Mouse (Mus musculus): ENCODE measurements around the gene Efnb3. TPM values are rescaled to one million over a fixed set of nuclear protein-coding genes. Genes with fewer than 3 reads are reported as not detected.

Efnb3 gene
- polyA plus RNA-seq, 1 experiment from 2014 or later = 5.5 TPM

Small RNAs within 50 kb of the gene (microRNA-seq; reads per million reads assigned to microRNA genes)
- gene Gm27493 = not detected

Other genes with a start within 250 kb of the Efnb3 start
- 13.9 and 16.4 TPM in 2 replicates for gene Cntrob, start 236.4 kb downstream of the Efnb3 start, polyA plus RNA-seq (2014; fragmentation: Nextera tagmentation; extraction: Ambion mirVana)
- gene Trappc1, start 236.2 kb downstream of the Efnb3 start, polyA plus RNA-seq (2014; fragmentation: Nextera tagmentation; extraction: Ambion mirVana) = 141 and 147 TPM in 2 replicates
- gene Kcnab3, start 233.9 kb downstream of the Efnb3 start, polyA plus RNA-seq (2014; fragmentation: Nextera tagmentation; extraction: Ambion mirVana) = 1.7 TPM in 2 replicates
- gene Rnf227, start 219.7 kb downstream of the Efnb3 start, polyA plus RNA-seq (2014; fragmentation: Nextera tagmentation; extraction: Ambion mirVana) = 15.3 and 16.3 TPM in 2 replicates
- 85.3 and 87.4 TPM in 2 replicates for gene Chd3, start 190.8 kb downstream of the Efnb3 start, polyA plus RNA-seq (2014; fragmentation: Nextera tagmentation; extraction: Ambion mirVana)
- gene Naa38, start 164.7 kb downstream of the Efnb3 start, polyA plus RNA-seq (2014; fragmentation: Nextera tagmentation; extraction: Ambion mirVana) = 158 and 177 TPM in 2 replicates
- 15.0 and 23.5 TPM in 2 replicates for gene Cyb5d1, start 164.6 kb downstream of the Efnb3 start, polyA plus RNA-seq (2014; fragmentation: Nextera tagmentation; extraction: Ambion mirVana)
- gene Tmem88, start 162.0 kb downstream of the Efnb3 start, polyA plus RNA-seq (2014; fragmentation: Nextera tagmentation; extraction: Ambion mirVana) = 30.0 and 30.3 TPM in 2 replicates
- 30.6 and 34.3 TPM in 2 replicates for gene Kdm6b, start 146.5 kb downstream of the Efnb3 start, polyA plus RNA-seq (2014; fragmentation: Nextera tagmentation; extraction: Ambion mirVana)
- gene Dnah2, start 11.1 kb downstream of the Efnb3 start, polyA plus RNA-seq (2014; fragmentation: Nextera tagmentation; extraction: Ambion mirVana) = 1.4 and 2.3 TPM in 2 replicates
- gene Wrap53, start 20.1 kb upstream of the Efnb3 start, polyA plus RNA-seq (2014; fragmentation: Nextera tagmentation; extraction: Ambion mirVana) = 22.1 and 23.1 TPM in 2 replicates
- gene Trp53, start 20.2 kb upstream of the Efnb3 start, polyA plus RNA-seq (2014; fragmentation: Nextera tagmentation; extraction: Ambion mirVana) = 155 and 163 TPM in 2 replicates
- 8.8 and 10.0 TPM in 2 replicates for gene Atp1b2, start 45.7 kb upstream of the Efnb3 start, polyA plus RNA-seq (2014; fragmentation: Nextera tagmentation; extraction: Ambion mirVana)
- not detected in 2 replicates for gene Shbg, start 57.7 kb upstream of the Efnb3 start, polyA plus RNA-seq (2014; fragmentation: Nextera tagmentation; extraction: Ambion mirVana)
- gene Sat2, start 61.8 kb upstream of the Efnb3 start, polyA plus RNA-seq (2014; fragmentation: Nextera tagmentation; extraction: Ambion mirVana) = 17.5 and 18.7 TPM in 2 replicates
- 20.9 and 26.0 TPM in 2 replicates for gene Fxr2, start 72.8 kb upstream of the Efnb3 start, polyA plus RNA-seq (2014; fragmentation: Nextera tagmentation; extraction: Ambion mirVana)
- gene Sox15, start 95.1 kb upstream of the Efnb3 start, polyA plus RNA-seq (2014; fragmentation: Nextera tagmentation; extraction: Ambion mirVana) = 4.1 and 4.7 TPM in 2 replicates
- 49.9 and 50.2 TPM in 2 replicates for gene Mpdu1, start 102.4 kb upstream of the Efnb3 start, polyA plus RNA-seq (2014; fragmentation: Nextera tagmentation; extraction: Ambion mirVana)
- 12.5 and 16.4 TPM in 2 replicates for gene Cd68, start 105.9 kb upstream of the Efnb3 start, polyA plus RNA-seq (2014; fragmentation: Nextera tagmentation; extraction: Ambion mirVana)
- 654 and 666 TPM in 2 replicates for gene Eif4a1, start 112.2 kb upstream of the Efnb3 start, polyA plus RNA-seq (2014; fragmentation: Nextera tagmentation; extraction: Ambion mirVana)
- gene Senp3, start 121.9 kb upstream of the Efnb3 start, polyA plus RNA-seq (2014; fragmentation: Nextera tagmentation; extraction: Ambion mirVana) = 88.1 and 102 TPM in 2 replicates
- 0.67 TPM in 1 of 2 replicates, not detected in the other for gene Tnfsf13, start 125.6 kb upstream of the Efnb3 start, polyA plus RNA-seq (2014; fragmentation: Nextera tagmentation; extraction: Ambion mirVana)
- gene Tnfsf12, start 135.6 kb upstream of the Efnb3 start, polyA plus RNA-seq (2014; fragmentation: Nextera tagmentation; extraction: Ambion mirVana) = 9.9 and 11.7 TPM in 2 replicates
- 5.5 TPM in 2 replicates for gene Tnfsfm13, start 135.9 kb upstream of the Efnb3 start, polyA plus RNA-seq (2014; fragmentation: Nextera tagmentation; extraction: Ambion mirVana)
- 39.3 and 43.6 TPM in 2 replicates for gene Polr2a, start 198.4 kb upstream of the Efnb3 start, polyA plus RNA-seq (2014; fragmentation: Nextera tagmentation; extraction: Ambion mirVana)
- gene Slc35g3, start 201.8 kb upstream of the Efnb3 start, polyA plus RNA-seq (2014; fragmentation: Nextera tagmentation; extraction: Ambion mirVana) = not detected in 2 replicates
- 3.9 and 4.0 TPM in 2 replicates for gene Zbtb4, start 205.7 kb upstream of the Efnb3 start, polyA plus RNA-seq (2014; fragmentation: Nextera tagmentation; extraction: Ambion mirVana)
- gene Chrnb1, start 235.7 kb upstream of the Efnb3 start, polyA plus RNA-seq (2014; fragmentation: Nextera tagmentation; extraction: Ambion mirVana) = 6.7 and 7.5 TPM in 2 replicates
- 2.1 and 3.6 TPM in 2 replicates for gene Fgf11, start 241.7 kb upstream of the Efnb3 start, polyA plus RNA-seq (2014; fragmentation: Nextera tagmentation; extraction: Ambion mirVana)
- 12.2 and 15.0 TPM in 2 replicates for gene Tmem102, start 245.4 kb upstream of the Efnb3 start, polyA plus RNA-seq (2014; fragmentation: Nextera tagmentation; extraction: Ambion mirVana)